Mouse (Mus musculus) CH12.LX (cell line): Measurements from ENCODE around the gene Foxk1. TPM values are rescaled to one million over a fixed set of nuclear protein-coding genes. Genes with fewer than 3 reads are reported as not detected.
A peak's percentile ranks its signal among the peaks of the same experiment; 100 is the strongest.

ENCODE experiments used
- DNase-seq: peaks from one replicate; pipeline ENCODE4 v3.0.0-alpha.2; 2013; ENCODE audit errors: extremely low read depth
- H3K27ac ChIP-seq: 2 replicates; pipeline ENCODE4 v1.5.1; 2012; ENCODE audit warnings: low read depth, mild to moderate bottlenecking, control low read depth, moderate library complexity; ENCODE audit not compliant: insufficient read depth
- H3K27me3 ChIP-seq: replicated peaks from 2 replicates; pipeline ENCODE3; 2012; ENCODE audit warnings: inconsistent platforms
- H3K36me3 ChIP-seq, 2 experiments: replicated peaks in 1 of 2; 2 replicates each; pipeline versions ENCODE3 to v1.6.1; 2012; ENCODE audit warnings: inconsistent platforms in 1 of 2, low read length in 1 of 2, mild to moderate bottlenecking in 1 of 2, mixed read lengths in 1 of 2, moderate library complexity in 1 of 2; ENCODE audit not compliant: control insufficient read depth in 1 of 2, insufficient read depth in 1 of 2
- H3K4me1 ChIP-seq, 2 experiments: 2 replicates each; pipeline ENCODE4 v1.6.1; 2012; ENCODE audit warnings: inconsistent platforms in 1 of 2, moderate library complexity in 1 of 2; ENCODE audit not compliant: insufficient read depth in 2 of 2, control insufficient read depth in 1 of 2
- H3K4me2 ChIP-seq: 2 replicates; pipeline ENCODE4 v1.6.1; 2012; ENCODE audit warnings: low read depth, mild to moderate bottlenecking, control low read depth; ENCODE audit not compliant: poor library complexity, insufficient read depth, severe bottlenecking
- H3K4me3 ChIP-seq, 3 experiments: fragments of 150-350 bp in 1 of 3; sonication (generic) in 1 of 3; replicated peaks in 1 of 3; 2 replicates each; pipeline versions ENCODE3 to v1.5.1; 2011 to 2012; ENCODE audit warnings: low read depth in 2 of 3, low read length in 2 of 3, mild to moderate bottlenecking in 2 of 3, moderate library complexity in 2 of 3, control low read depth in 1 of 3, improper control_type of control experiment in 1 of 3, inconsistent platforms in 1 of 3, mixed read lengths in 1 of 3; ENCODE audit not compliant: poor library complexity in 1 of 3
- H3K79me2 ChIP-seq: replicated peaks from 2 replicates; pipeline ENCODE4 v1.6.1; 2012; ENCODE audit warnings: mild to moderate bottlenecking, moderate library complexity; ENCODE audit not compliant: control insufficient read depth, poor library complexity, insufficient read depth, severe bottlenecking; ENCODE audit errors: extremely low read depth
- H3K9ac ChIP-seq: 2 replicates; pipeline ENCODE4 v1.6.1; 2012; ENCODE audit warnings: low read depth, mild to moderate bottlenecking, control low read depth, moderate library complexity; ENCODE audit not compliant: insufficient read depth
- H3K9me3 ChIP-seq: replicated peaks from 2 replicates; pipeline ENCODE3; 2012; ENCODE audit warnings: low read length, inconsistent platforms, mixed read lengths
- CHD2 ChIP-seq: IDR thresholded peaks from 2 replicates; pipeline ENCODE4 v1.6.1; 2011; ENCODE audit warnings: low read length, improper control_type of control experiment
- CTCF ChIP-seq, 2 experiments: IDR thresholded peaks in 1 of 2; conservative IDR thresholded peaks in 1 of 2; 2 replicates each; pipeline ENCODE4 v1.5.1; 2011 to 2012; ENCODE audit warnings: low read depth in 2 of 2, low read length in 2 of 2, improper control_type of control experiment in 1 of 2, inconsistent platforms in 1 of 2, mild to moderate bottlenecking in 1 of 2, moderate library complexity in 1 of 2
- GABPA ChIP-seq: IDR thresholded peaks from 2 replicates; pipeline ENCODE4 v1.6.1; 2012; ENCODE audit warnings: low read depth, low read length, improper control_type of control experiment, inconsistent platforms; ENCODE audit not compliant: insufficient replicate concordance
- MYC ChIP-seq: IDR thresholded peaks from 2 replicates; pipeline ENCODE4 v1.6.1; 2011; ENCODE audit warnings: low read depth, mild to moderate bottlenecking, improper control_type of control experiment, low read length
- RAD21 ChIP-seq: IDR thresholded peaks from 2 replicates; pipeline ENCODE4 v1.6.1; 2011; ENCODE audit warnings: low read depth, mild to moderate bottlenecking, low read length, improper control_type of control experiment, moderate library complexity
- SMC3 ChIP-seq: IDR thresholded peaks from 2 replicates; pipeline ENCODE4 v1.6.1; 2011; ENCODE audit warnings: low read depth, low read length, improper control_type of control experiment
- ZC3H11A ChIP-seq: IDR thresholded peaks from 2 replicates; pipeline ENCODE4 v1.6.1; 2012; ENCODE audit warnings: low read depth, mild to moderate bottlenecking, inconsistent platforms, low read length, improper control_type of control experiment
- dilution Hi-C: fragments of 300-500 bp; cut with MboI; formaldehyde crosslinking; loops from 2 replicates; pipeline ENCODE4 v1.14.3; 2020; ENCODE audit warnings: low sequenced_read_pairs; ENCODE audit not compliant: extremely low pct_unique_long_range_greater_than_20kb, extremely low pct_ligation_motif_present
- in situ Hi-C: fragments of 300-500 bp; cut with MboI; formaldehyde crosslinking; loops from 3 replicates; pipeline ENCODE4 v1.14.3; 2019; ENCODE audit warnings: low sequenced_read_pairs, low pct_ligation_motif_present, low pct_unique_long_range_greater_than_20kb, mixed read lengths
- polyA plus RNA-seq: library from polyadenylated mRNA; unstranded; fragments of >175 nt; gene quantifications from 2 replicates; pipeline ENCODE4 v1.2.1, GENCODE M21; 2012; ENCODE audit warnings: low read depth; ENCODE audit not compliant: insufficient read length
- total RNA-seq, 2 experiments: library from RNA; depleted of rRNA; stranded (reverse); fragments of 300-350 nt in 1 of 2; fragments of >200 nt in 1 of 2; gene quantifications; 2 replicates each; pipeline ENCODE4 v1.2.3; 2012 to 2014

The Foxk1 gene
- total and polyA plus RNA-seq, 3 experiments, result 5.3 to 23.4 (median 11.3) TPM

DNA sequence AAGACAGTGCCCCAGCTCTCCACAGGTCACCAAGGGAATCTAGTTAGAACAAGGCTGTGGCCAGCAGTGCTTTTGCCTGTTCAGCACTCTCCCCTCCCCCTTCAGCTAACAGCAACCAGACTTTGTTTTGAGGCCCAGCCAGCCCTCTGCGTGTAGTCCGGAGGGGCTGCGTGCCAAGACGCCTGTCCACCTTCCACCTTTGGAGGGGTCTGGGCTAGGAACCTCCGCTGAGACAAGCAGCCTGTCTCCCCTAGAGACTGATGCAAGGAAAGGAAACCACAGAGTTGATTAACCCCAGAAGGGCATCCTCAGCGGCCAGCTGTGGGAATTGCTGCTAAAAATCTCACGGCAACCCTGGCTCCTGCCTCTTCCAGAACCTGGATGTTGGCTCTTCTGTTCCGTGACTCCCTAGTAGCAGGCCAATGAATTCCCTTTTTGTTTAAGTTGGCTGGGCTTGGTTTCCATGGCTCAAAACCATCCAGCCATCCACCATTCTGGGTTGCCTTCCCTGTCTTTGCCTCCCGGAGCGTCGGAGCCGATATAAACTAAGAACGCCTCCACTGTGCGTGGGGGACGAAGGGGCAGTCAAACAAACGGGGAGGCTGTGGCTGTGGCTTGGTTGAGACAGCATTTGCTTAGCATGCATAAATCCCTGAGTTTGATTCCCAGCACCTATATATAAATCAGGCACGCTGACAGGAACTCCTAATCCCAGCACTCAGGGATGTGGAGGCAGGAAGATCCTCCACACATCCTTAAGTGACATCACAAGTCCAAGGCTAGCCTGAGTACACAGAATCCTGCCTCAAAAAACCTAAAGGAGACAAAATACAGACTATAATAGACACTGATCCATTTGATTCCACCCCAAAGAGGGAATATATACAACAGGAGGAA, 14.3 kb upstream of the Foxk1 start:
- peaks cover 13 to 58% of the 10 kb centered on the region in 2 experiments for H3K4me1 ChIP-seq
- H3K79me2 ChIP-seq, result no peaks in the 10 kb centered on the region
- no peak for DNase-seq
- dilution Hi-C loops (no loop called here), in situ Hi-C loops (no loop called here)
- no peak overlapping the region for H3K27ac ChIP-seq
- no peaks in the 10 kb centered on the region for H3K36me3 ChIP-seq
- no peaks in the 10 kb centered on the region for H3K27me3 ChIP-seq
- no peak overlapping the region for H3K4me2 ChIP-seq
- peaks cover 2% of the 10 kb centered on the region for H3K9me3 ChIP-seq
- no peak overlapping the region for H3K9ac ChIP-seq
- no peak overlapping the region for H3K4me3 ChIP-seq
- TF ChIP-seq CTCF (conservative IDR thresholded peaks at IDR 0.05 in 1 of 2, IDR thresholded peaks at IDR 0.05 in 1 of 2; ENCODE audit: low read depth in 2 of 2, low read length in 2 of 2), result no peak
- TF ChIP-seq, all 38 proteins: peak for 0

- DNase-seq, result no peak
- dilution Hi-C loops (no loop called here), in situ Hi-C loops (no loop called here)
- no peaks in the 10 kb centered on the region for H3K36me3 ChIP-seq
- no peak overlapping the region for H3K27ac ChIP-seq
- peaks cover 2% of the 10 kb centered on the region for H3K9me3 ChIP-seq
- no peaks in the 10 kb centered on the region for H3K79me2 ChIP-seq
- H3K4me2 ChIP-seq, result no peak overlapping the region
- peak; percentile 55 for TF ChIP-seq SMC3
- peak; percentile 52 to 66; a peak in 3 of 4 replicates for TF ChIP-seq CTCF (conservative IDR thresholded peaks at IDR 0.05 in 1 of 2, IDR thresholded peaks at IDR 0.05 in 1 of 2; ENCODE audit: low read depth in 2 of 2, low read length in 2 of 2)
- no peak for TF ChIP-seq CHD2
- TF ChIP-seq RAD21, result peak; percentile 65
- 0 out of 2 replicates have a peak, but pooled peaks have one; percentile 28 for TF ChIP-seq MYC
- TF ChIP-seq GABPA, result no peak
- H3K9ac ChIP-seq, result no peak overlapping the region
- no peak overlapping the region for H3K4me3 ChIP-seq
- peaks cover 13 to 64% of the 10 kb centered on the region in 2 experiments for H3K4me1 ChIP-seq
- no peaks in the 10 kb centered on the region for H3K27me3 ChIP-seq
Measured at GRCm38 (mm10) chr5:142387716-142388115, 13.6 kb upstream of the Foxk1 start.

DNA sequence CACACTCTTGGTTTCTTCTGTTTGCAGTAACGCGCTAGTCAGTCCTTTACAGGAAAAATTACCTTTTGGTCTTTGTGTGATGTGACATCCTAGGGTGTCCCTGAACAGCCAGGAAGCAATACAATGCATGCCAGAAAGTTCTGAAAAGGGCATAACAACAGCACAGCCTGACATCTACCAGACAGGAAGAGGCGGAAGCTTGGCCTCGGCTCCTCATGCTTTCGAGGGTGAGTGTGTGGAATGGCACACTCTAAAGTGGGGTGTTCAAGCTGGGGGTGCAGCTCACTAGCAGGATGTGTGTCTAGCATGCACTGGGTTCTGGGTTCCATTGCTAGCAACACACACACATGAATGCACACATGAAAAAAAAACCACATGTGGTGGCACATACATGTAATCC, 9.6 kb upstream of the Foxk1 start:
- Histone ChIP-seq H3K4me3 (peak overlapping the region in 1 of 3 experiments; percentile 15), H3K36me3 (no peaks in the 10 kb centered on the region), H3K4me2 (no peak overlapping the region), H3K27me3 (no peaks in the 10 kb centered on the region), H3K27ac (no peak overlapping the region), H3K9ac (no peak overlapping the region)
- DNase-seq, result no peak
- dilution Hi-C loops, result no loop called here
- TF ChIP-seq ZC3H11A, result no peak
- TF ChIP-seq, all 38 proteins: peak for 0
- Histone ChIP-seq H3K4me1 (peaks cover 13 to 52% of the 10 kb centered on the region in 2 experiments), H3K79me2 (no peaks in the 10 kb centered on the region), H3K9me3 (peaks cover 7% of the 10 kb centered on the region)
- in situ Hi-C loops, result no loop called here
